Mouse (Mus musculus): ENCODE measurements around the gene Slc23a2. TPM values are rescaled to one million over a fixed set of nuclear protein-coding genes. Genes with fewer than 3 reads are reported as not detected.

Slc23a2 gene
- total RNA-seq, 2 experiments from 2014 or later: 15.4 to 16.0 TPM

- intact Hi-C loops (cut with DNase I): loop anchor here (2.0 kb wide), 1 partner anchor 46 kb away; no protein-coding TSS in a partner anchor
- peak; percentile 50 to 53 for DNase-seq
These were observed 115.9 kb downstream of the Slc23a2 start for GRCm38 (mm10) chr2:132028894-132029605.

- DNase-seq: no peak
- intact Hi-C loops (cut with DNase I): loop anchor here (2.0 kb wide), 1 partner anchor 45 kb away; no protein-coding TSS in a partner anchor
These were observed 116.8 kb downstream of the Slc23a2 start for GRCm38 (mm10) chr2:132028107-132028506.

GRCm38 (mm10) chr2:132027366-132027765 lies 117.5 kb downstream of the Slc23a2 start:
- intact Hi-C loops (cut with DNase I): no loop called here
- DNase-seq: peak in 1 of 2 experiments; percentile 40

DNA sequence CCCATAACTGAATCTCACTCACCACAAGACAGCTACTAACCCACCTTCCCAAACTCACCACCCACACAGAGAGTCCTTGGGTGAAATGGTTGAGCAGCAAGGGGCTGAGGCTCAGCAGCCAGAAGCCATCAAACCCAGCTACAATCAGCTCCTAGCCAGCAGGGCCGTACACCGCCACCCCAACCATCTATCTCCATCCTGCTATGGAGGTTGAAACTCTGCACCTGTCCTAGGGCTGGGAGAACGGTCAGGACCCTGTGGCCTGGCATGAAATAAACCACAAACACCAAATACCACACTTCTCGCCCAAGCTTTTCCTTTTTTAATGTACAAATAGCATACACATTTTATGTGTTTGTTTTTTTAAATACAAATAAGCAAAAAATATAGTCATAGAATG lies 120.9 kb downstream of the Slc23a2 start:
- intact Hi-C loops (cut with DNase I): no loop called here
- DNase-seq: no peak

DNA sequence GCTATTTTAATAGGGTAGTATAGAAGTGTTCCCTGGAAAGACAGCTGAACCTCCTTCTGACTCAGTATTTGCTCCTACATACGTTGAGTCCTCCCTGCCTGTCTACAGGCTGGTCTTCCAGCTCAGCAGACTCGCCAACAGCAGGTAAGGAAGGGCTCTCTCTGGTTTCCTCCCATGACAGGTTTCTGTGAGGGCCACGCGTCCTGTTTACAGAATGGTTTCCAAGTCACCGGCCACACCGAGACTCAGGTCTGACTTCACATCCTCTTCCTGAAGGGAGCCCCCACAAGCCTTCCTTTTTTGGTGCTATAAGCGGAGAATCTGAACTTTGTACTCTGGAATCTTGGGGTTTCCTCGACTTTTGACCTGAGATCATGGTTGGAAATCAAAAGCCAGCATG lies 122.3 kb downstream of the Slc23a2 start:
- no peak for DNase-seq
- intact Hi-C loops (cut with DNase I): no loop called here

GRCm38 (mm10) chr2:132021616-132022015 lies 123.3 kb downstream of the Slc23a2 start:
- DNase-seq: no peak
- intact Hi-C loops (cut with DNase I): no loop called here

- intact Hi-C loops (cut with DNase I): no loop called here
- peak in 1 of 2 experiments; percentile 41 for DNase-seq
These were observed 123.8 kb downstream of the Slc23a2 start for GRCm38 (mm10) chr2:132020991-132021541.

DNA sequence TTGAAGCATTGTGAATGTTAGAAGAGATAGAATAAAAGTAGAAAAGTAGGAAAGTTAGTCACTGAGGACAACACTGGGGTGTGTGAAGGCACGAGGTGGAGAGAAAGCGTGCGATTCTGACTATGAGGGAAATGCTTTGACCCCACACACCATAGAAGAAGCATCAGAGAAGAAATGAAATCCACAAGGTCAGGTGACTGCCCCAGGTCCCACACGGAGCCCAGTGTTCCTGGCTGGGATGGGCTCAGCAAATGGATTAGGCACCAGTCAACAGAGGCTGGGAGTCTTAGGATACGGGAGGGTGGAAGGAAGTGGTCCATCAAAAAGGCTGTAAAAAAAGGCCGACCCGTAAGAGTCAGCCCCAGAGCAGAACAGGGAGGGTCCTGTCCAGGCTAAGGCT lies 124.5 kb downstream of the Slc23a2 start:
- intact Hi-C loops (cut with DNase I): no loop called here
- no peak for DNase-seq

- DNase-seq: no peak
- intact Hi-C loops (cut with DNase I): no loop called here
These were observed 125.5 kb downstream of the Slc23a2 start for GRCm38 (mm10) chr2:132019372-132019811.

GRCm38 (mm10) chr2:132018156-132018555 lies 126.8 kb downstream of the Slc23a2 start:
- no peak for DNase-seq
- intact Hi-C loops (cut with DNase I): no loop called here

DNA sequence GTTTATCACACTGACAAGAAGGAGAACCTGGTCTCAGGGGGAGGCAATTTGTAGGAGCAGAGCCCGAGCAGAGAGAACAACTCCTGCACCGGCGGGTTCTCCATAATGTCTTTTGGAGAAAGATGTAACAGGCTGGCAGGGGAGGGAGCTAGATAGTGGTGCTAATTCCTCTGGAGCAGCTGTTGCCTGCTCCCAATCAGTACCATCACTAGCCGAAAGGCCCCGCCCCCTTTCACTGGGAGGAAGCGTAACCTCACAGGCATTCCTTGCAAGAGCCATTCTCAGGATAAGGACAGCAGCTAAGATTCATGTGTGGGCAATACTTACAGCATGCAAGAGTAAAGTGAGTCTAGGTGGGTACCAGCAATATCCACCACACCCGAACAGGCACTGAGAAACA lies 127.3 kb downstream of the Slc23a2 start:
- intact Hi-C loops (cut with DNase I): no loop called here
- peak; percentile 52 to 66 for DNase-seq

GRCm38 (mm10) chr2:132016034-132016433 lies 128.9 kb downstream of the Slc23a2 start:
- DNase-seq: no peak
- intact Hi-C loops (cut with DNase I): no loop called here

DNA sequence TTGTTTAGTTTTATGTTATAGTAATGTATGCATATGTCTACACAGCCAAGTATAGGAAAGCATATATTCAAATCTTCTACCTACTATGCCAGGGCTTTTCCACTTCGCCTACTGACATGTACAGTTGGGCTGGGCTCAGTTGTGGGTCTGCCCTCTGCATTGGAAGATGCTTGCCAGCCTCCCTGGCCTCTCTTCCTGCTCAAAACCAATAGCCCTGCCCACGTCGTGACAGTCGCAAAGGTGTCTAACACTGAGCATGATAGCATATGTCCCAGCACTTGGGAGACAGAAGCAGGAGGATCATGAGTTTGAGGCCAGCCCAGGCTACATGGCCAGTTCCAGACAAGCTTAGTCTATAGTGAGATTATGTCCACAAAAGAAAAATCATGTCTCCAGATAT lies 131.8 kb downstream of the Slc23a2 start:
- no peak for DNase-seq
- intact Hi-C loops (cut with DNase I): no loop called here

DNA sequence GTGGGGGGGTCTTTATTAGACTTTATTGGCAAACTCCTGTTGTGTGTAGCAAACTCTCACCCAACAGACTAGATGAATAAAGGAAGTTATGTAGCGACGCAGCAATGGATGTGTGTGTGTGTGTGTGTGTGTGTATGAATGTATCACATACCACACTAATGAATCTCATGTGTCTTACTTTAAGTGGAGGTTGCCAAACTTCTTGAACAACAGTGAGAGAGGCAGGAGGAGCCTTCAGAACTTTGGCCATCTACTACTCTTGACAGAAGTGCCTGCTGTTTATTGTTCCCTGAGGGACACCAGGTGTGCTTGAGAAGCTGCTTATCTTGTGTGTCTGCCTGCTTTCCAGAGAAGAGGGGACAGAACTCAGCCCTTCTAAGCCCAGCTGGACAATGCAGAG lies 134.1 kb downstream of the Slc23a2 start:
- intact Hi-C loops (cut with DNase I): no loop called here

GRCm38 (mm10) chr2:132008186-132008585 lies 136.7 kb downstream of the Slc23a2 start:
- intact Hi-C loops (cut with DNase I): no loop called here
- DNase-seq: no peak

More for the DNA sequence above, 134.1 kb downstream of the Slc23a2 start:
- DNase-seq: no peak

GRCm38 (mm10) chr2:132007475-132007819 lies 137.5 kb downstream of the Slc23a2 start:
- intact Hi-C loops (cut with DNase I): no loop called here
- DNase-seq: no peak

DNA sequence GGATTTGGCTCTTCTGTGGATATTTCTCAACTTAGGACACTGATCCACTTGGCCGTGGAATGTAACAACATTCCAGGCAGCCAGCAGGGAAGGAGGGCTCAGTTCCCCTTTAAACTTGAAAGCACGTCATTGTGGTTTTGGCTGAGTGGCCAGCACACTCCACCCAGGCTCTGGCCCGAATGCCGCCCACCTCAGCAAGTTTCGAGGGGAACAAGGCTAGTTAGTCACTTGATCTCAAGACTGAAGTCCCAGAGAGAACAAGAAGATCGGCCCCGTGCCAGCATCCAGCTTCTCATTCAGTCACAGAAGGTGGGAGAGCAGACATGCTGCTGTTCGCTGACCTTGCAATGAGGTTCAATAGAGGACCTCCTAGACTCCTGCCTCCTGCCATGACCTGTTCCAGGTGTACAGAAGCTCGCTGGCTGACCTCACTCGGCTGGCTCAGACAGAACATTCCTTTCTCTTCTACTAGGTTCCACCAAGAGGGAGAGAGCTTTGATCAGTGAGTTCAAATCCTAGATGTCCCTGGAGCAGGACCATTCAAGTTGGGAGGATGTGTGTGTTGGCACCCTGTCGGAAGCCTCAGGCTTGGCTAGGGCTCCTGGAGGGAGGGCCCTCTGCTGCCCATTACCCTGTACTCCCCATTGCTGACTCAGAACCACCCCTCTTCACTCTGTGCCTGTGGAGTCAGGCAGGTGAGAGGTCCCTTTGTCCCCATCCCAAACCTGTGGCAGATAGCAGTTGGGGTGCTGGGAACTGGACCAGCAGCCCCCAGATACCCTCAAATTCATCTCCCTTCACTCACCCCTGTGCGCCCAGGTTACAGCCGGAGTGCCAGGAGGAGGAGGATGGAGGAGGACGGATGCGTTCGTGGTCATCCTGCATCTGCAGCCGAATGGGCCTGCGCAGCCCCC lies 138.1 kb downstream of the Slc23a2 start:
- intact Hi-C loops (cut with DNase I): no loop called here
- peak; percentile 71 to 72 for DNase-seq

GRCm38 (mm10) chr2:132005445-132005844 lies 139.5 kb downstream of the Slc23a2 start:
- peak in 1 of 2 experiments; percentile 23 for DNase-seq

DNA sequence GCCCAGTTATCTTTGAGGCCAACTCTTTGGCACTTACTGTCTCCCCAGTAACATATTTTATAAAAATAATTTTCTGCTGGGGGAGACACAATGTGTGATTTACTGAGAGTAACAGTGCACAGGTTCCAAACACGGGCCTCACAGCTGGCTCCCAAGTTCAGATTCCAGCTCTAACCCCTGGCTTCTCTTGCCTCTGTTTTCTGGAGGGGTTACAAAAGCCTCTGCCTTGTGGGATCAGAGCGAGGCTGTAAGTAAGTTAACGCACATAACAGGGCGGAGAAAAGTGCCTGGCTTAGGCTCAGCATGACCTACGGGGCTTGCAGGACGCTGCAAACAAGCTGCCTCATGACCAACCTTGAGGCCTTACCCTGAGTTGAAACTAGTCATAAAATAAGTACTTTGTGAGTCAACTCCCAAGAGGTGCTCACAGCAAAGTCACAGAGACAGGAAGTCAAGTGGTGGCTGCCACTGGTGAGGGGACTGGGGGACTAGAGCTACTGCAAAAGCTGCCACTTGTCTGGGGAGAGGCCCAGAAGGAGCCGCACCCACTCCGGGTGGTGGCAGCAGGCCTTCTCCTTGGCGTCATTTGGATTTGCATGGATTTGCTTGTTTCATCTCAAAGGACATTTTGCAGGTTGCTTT lies 140.3 kb downstream of the Slc23a2 start:
- intact Hi-C loops (cut with DNase I): no loop called here
- no peak for DNase-seq

More at GRCm38 (mm10) chr2:132005445-132005844, 139.5 kb downstream of the Slc23a2 start:
- intact Hi-C loops (cut with DNase I): no loop called here

DNA sequence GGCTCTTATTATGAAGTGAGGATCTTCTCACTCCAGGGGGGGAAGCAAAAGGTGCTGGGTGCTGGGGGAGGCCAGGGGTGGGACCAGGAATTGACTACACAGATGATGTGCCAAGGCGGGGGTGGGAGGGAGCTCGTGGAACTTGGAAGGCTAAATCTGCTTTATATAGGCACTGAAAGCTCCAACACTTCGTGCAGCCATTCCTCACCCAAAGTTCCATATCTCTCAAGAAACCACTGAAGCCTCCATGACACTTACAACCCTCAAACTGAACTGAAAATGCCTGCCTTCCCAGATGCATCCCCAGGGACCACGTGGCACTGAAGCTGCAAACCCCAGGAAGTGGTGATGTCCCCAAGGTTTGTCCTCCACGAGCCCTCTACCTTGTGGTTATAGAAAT lies 141.0 kb downstream of the Slc23a2 start:
- intact Hi-C loops (cut with DNase I): no loop called here
- no peak for DNase-seq

Measured in heart, postnatal 14 days (tissue).